Mouse (Mus musculus) heart, embryonic 14.5 days (tissue): ENCODE measurements at regions not wholly inside any gene's neighbourhood (a gene's known extent, or its start where the extent isn't known, plus 50 kb on each side); places are given as distances from the start of the nearest gene placed in this dataset.

ENCODE experiments used
- ATAC-seq: fragments of 200-750 bp; cut with Nextera tagmentation; 2 replicates; pipeline ENCODE4 v1.8.0; 2017; ENCODE audit warnings: low read depth, moderate TSS enrichment; ENCODE audit not compliant: insufficient number of reproducible peaks, insufficient read depth, low FRiP score
- H3K27ac ChIP-seq, 2 experiments: fragments of 200-500 bp in 1 of 2; fragments of 300-500 bp in 1 of 2; sonication (generic) in 1 of 2; replicated peaks in 1 of 2; 2 replicates each; pipeline ENCODE4 v1.5.1; 2012 to 2014; ENCODE audit warnings: low read depth in 2 of 2, low read length in 2 of 2, control low read depth in 1 of 2, mild to moderate bottlenecking in 1 of 2, mixed read lengths in 1 of 2; ENCODE audit not compliant: control insufficient read depth in 1 of 2, insufficient read depth in 1 of 2
- H3K27me3 ChIP-seq: fragments of 300-500 bp; sonication (generic); 2 replicates; pipeline ENCODE4 v1.6.1; 2014; ENCODE audit warnings: mild to moderate bottlenecking, low read length, control low read depth; ENCODE audit not compliant: control insufficient read depth, insufficient read depth
- H3K36me3 ChIP-seq: fragments of 300-500 bp; sonication (generic); 2 replicates; pipeline ENCODE4 v1.6.1; 2014; ENCODE audit warnings: mild to moderate bottlenecking, control low read depth, low read length, mixed read lengths; ENCODE audit not compliant: control insufficient read depth, insufficient read depth
- H3K4me1 ChIP-seq, 2 experiments: fragments of 200-500 bp in 1 of 2; fragments of 300-500 bp in 1 of 2; sonication (generic) in 1 of 2; 2 replicates each; pipeline ENCODE4 v1.6.1; 2012 to 2014; ENCODE audit warnings: low read length in 2 of 2, control low read depth in 1 of 2, mixed read lengths in 1 of 2; ENCODE audit not compliant: control insufficient read depth in 2 of 2, insufficient read depth in 2 of 2
- H3K4me2 ChIP-seq: fragments of 300-500 bp; sonication (generic); 2 replicates; pipeline ENCODE4 v1.6.1; 2014; ENCODE audit warnings: mild to moderate bottlenecking, low read length
- H3K4me3 ChIP-seq, 2 experiments: fragments of 200-500 bp in 1 of 2; fragments of 300-500 bp in 1 of 2; sonication (generic) in 1 of 2; 2 replicates each; pipeline ENCODE4 v1.5.1; 2012 to 2014; ENCODE audit warnings: low read length in 2 of 2, mild to moderate bottlenecking in 2 of 2, control low read depth in 1 of 2, low read depth in 1 of 2, moderate library complexity in 1 of 2; ENCODE audit not compliant: control insufficient read depth in 1 of 2, insufficient read depth in 1 of 2
- H3K9ac ChIP-seq: fragments of 300-500 bp; sonication (generic); 2 replicates; pipeline ENCODE4 v1.6.1; 2014; ENCODE audit warnings: mild to moderate bottlenecking, low read length
- H3K9me3 ChIP-seq: fragments of 300-500 bp; sonication (generic); 2 replicates; pipeline ENCODE4 v1.6.1; 2016; ENCODE audit warnings: low read length, control low read depth; ENCODE audit not compliant: control insufficient read depth
- WGBS: fragments of 180-500 bp; shearing (Covaris S2); extraction: QIAGEN DNeasy Blood & Tissue Kit; methylation state at CpG from one replicate; pipeline ENCODE4 v1.1.7; 2014; 5-methylcytosine and 5-hydroxymethylcytosine counted together

GRCm38 (mm10) chr9:33856169-33856568 is 629.5 kb upstream of the Kirrel3 start:
- no peaks in the 10 kb centered on the region for H3K4me1 ChIP-seq
- ATAC-seq, result no peak
- H3K9ac ChIP-seq, result no peak overlapping the region
- no peaks in the 10 kb centered on the region for H3K36me3 ChIP-seq
- H3K27ac ChIP-seq, result no peak overlapping the region
- no peaks in the 10 kb centered on the region for H3K27me3 ChIP-seq
- H3K4me3 ChIP-seq, result no peak overlapping the region
- WGBS, result 35% methylated on average over 2 of the region's 2 CpGs
- no peaks in the 10 kb centered on the region for H3K9me3 ChIP-seq
- no peak overlapping the region for H3K4me2 ChIP-seq

- Histone ChIP-seq H3K27me3 (no peaks in the 10 kb centered on the region), H3K4me1 (no peaks in the 10 kb centered on the region), H3K9me3 (0 out of 2 replicates have a peak, but pooled peaks cover 2% of the 10 kb centered on the region), H3K4me3 (no peak overlapping the region), H3K4me2 (no peak overlapping the region), H3K27ac (no peak overlapping the region), H3K9ac (no peak overlapping the region), H3K36me3 (no peaks in the 10 kb centered on the region)
- WGBS, result 42% methylated on average over 5 of the region's 5 CpGs
- ATAC-seq, result no peak
Measured at GRCm38 (mm10) chr9:33858511-33858910, 627.2 kb upstream of the Kirrel3 start.

DNA sequence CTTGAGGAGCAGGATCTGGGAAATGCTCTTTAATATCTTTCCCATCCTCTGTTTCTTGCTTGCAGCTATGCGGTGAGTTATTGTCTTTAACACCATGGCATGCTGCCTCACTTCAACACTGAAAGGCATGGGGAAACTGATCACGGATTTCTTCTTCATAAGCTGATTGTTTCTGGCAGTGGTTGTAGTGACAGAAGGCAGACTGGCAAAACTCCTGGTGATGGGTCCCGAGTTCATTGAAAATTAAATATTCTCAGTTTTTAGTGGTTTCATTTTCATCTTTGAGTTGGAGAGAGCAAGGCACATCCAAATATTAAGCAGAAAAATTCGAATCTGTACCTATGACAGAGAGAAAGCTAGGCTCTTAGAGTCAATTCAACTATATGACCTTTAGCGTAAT is 617.0 kb upstream of the Kirrel3 start:
- no peak overlapping the region for H3K4me2 ChIP-seq
- no peaks in the 10 kb centered on the region for H3K27me3 ChIP-seq
- no peak overlapping the region for H3K9ac ChIP-seq
- H3K4me1 ChIP-seq, result no peaks in the 10 kb centered on the region
- no peaks in the 10 kb centered on the region for H3K36me3 ChIP-seq
- WGBS, result 70% methylated on average over 5 of the region's 5 CpGs
- no peak overlapping the region for H3K27ac ChIP-seq
- ATAC-seq, result no peak
- no peaks in the 10 kb centered on the region for H3K9me3 ChIP-seq
- no peak overlapping the region for H3K4me3 ChIP-seq

DNA sequence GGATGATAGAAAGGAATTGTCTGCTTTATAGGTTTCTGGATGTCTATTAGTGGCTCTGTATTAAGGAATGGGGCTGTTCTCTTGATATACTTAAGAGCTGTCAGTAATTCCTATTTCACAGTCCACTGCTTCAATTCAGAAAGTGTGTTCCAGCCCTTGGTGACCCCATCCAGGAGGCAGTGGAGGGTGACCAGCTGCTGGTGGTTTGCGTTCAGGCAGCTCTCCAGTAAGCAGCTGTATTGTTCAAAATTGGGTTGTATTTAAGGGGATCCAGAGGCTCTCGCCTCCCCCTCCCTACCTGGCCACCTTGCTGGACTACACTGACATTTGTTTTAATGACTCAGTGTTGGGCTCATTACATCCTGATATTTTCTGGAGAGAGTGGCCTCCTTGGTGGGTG is 598.4 kb upstream of the Kirrel3 start:
- Histone ChIP-seq H3K4me2 (no peak overlapping the region), H3K4me1 (peaks cover 0 to 2% of the 10 kb centered on the region in 2 experiments; a peak in 2 of 4 replicates), H3K27ac (no peak overlapping the region), H3K36me3 (no peaks in the 10 kb centered on the region), H3K27me3 (no peaks in the 10 kb centered on the region), H3K4me3 (no peak overlapping the region), H3K9ac (no peak overlapping the region), H3K9me3 (no peaks in the 10 kb centered on the region)
- no peak for ATAC-seq
- WGBS, result 83% methylated on average over 2 of the region's 2 CpGs

DNA sequence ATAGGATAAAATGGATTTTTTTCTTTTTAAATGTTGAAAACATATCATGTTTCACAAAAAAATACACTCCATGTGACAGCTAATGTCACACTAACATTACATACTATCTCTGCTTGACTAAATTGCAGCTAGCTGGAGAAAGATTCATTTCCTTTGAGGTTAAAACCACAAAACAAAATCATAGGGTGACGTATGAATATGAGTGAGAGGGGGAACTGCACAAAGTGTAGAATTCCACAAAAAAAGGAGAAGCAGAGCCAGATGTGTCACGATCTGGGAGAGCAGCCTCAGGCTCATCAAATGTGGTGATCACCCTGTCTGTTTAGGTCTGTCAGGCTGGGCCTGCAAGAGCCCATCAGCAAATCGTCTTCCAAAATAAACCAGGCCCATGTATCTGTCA is 593.7 kb upstream of the Kirrel3 start:
- WGBS, result 55% methylated on average over 3 of the region's 3 CpGs
- Histone ChIP-seq H3K4me1 (peaks cover 0 to 2% of the 10 kb centered on the region in 2 experiments; a peak in 2 of 4 replicates), H3K36me3 (no peaks in the 10 kb centered on the region), H3K4me3 (no peak overlapping the region), H3K9ac (no peak overlapping the region), H3K9me3 (no peaks in the 10 kb centered on the region), H3K4me2 (no peak overlapping the region), H3K27ac (no peak overlapping the region), H3K27me3 (no peaks in the 10 kb centered on the region)
- ATAC-seq, result no peak

DNA sequence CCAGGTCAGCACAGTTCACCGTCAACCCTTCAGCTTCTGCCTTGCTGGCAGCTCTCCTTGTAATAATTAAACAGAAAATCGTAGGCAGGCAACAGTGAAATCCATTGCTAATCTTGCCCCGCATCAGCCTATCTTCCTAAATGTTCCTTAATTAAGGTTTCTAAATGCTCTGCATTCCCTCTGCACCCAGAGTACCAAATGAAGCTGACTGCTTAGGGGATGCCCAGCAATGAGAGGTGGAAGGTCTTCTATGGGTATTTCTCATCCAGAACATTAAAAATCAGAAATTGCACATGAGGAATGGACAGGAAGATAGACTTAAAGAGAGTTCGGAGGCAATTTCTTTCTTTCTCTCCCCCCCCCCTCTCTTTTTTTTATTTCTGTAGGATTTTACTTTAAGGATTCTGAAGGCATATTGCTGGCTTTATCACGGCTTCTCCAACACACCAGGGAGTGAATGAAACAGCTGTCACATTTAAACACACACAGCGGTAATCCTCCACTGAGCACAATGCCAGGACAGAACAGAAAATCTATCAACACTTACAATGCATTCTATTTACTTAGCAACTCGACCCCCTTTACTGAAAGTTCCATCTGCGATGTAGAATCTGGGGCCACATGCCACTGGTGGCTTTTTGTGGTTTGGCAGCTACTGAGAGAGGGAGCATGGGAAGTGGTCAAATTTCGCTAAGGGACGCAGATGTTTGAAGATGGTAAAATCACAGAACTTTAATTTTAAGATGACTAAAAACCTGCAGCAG is 584.2 kb upstream of the Kirrel3 start:
- no peak for ATAC-seq
- Histone ChIP-seq H3K9me3 (no peaks in the 10 kb centered on the region), H3K27ac (no peak overlapping the region), H3K4me2 (no peak overlapping the region), H3K27me3 (no peaks in the 10 kb centered on the region), H3K4me3 (no peak overlapping the region), H3K36me3 (no peaks in the 10 kb centered on the region), H3K9ac (no peak overlapping the region), H3K4me1 (no peaks in the 10 kb centered on the region)
- 59% methylated on average over 10 of the region's 10 CpGs for WGBS

GRCm38 (mm10) chr9:33903991-33904570 is 581.6 kb upstream of the Kirrel3 start:
- 72% methylated on average over 5 of the region's 5 CpGs for WGBS
- H3K9me3 ChIP-seq, result no peaks in the 10 kb centered on the region
- ATAC-seq, result no peak
- H3K4me1 ChIP-seq, result no peaks in the 10 kb centered on the region
- H3K9ac ChIP-seq, result no peak overlapping the region
- H3K4me3 ChIP-seq, result no peak overlapping the region
- no peaks in the 10 kb centered on the region for H3K27me3 ChIP-seq
- no peak overlapping the region for H3K4me2 ChIP-seq
- H3K36me3 ChIP-seq, result no peaks in the 10 kb centered on the region
- no peak overlapping the region for H3K27ac ChIP-seq

GRCm38 (mm10) chr9:33914919-33915318 is 570.8 kb upstream of the Kirrel3 start:
- Histone ChIP-seq H3K4me1 (no peaks in the 10 kb centered on the region), H3K4me3 (no peak overlapping the region), H3K36me3 (no peaks in the 10 kb centered on the region), H3K4me2 (no peak overlapping the region), H3K27me3 (no peaks in the 10 kb centered on the region), H3K9me3 (no peaks in the 10 kb centered on the region), H3K9ac (no peak overlapping the region), H3K27ac (no peak overlapping the region)
- WGBS, result 78% methylated on average over 4 of the region's 4 CpGs
- ATAC-seq, result no peak
